Mouse (Mus musculus) limb, embryonic 15.5 days (tissue): ENCODE results near the gene Klhl35. TPM values are rescaled to one million over a fixed set of nuclear protein-coding genes. Genes with fewer than 3 reads are reported as not detected.

Experiments used
- ATAC-seq: fragments of 200-750 bp; cut with Nextera tagmentation; 2 replicates; pipeline ENCODE4 v1.8.0; 2017; ENCODE audit warnings: low read depth, moderate TSS enrichment; ENCODE audit not compliant: insufficient number of reproducible peaks, low FRiP score, low TSS enrichment
- H3K27ac ChIP-seq: fragments of 300-500 bp; sonication (generic); 2 replicates; pipeline ENCODE4 v1.5.1; 2015; ENCODE audit warnings: moderate library complexity, mild to moderate bottlenecking, inconsistent platforms
- H3K27me3 ChIP-seq: fragments of 300-500 bp; sonication (generic); 2 replicates; pipeline ENCODE4 v1.6.1; 2015; ENCODE audit warnings: inconsistent platforms
- H3K36me3 ChIP-seq: fragments of 300-500 bp; sonication (generic); 2 replicates; pipeline ENCODE4 v1.6.1; 2015; ENCODE audit warnings: inconsistent platforms
- H3K4me1 ChIP-seq: fragments of 300-500 bp; sonication (generic); 2 replicates; pipeline ENCODE4 v1.6.1; 2015; ENCODE audit warnings: inconsistent platforms
- H3K4me2 ChIP-seq: fragments of 300-500 bp; sonication (generic); 2 replicates; pipeline ENCODE4 v1.6.1; 2015; ENCODE audit warnings: mild to moderate bottlenecking, inconsistent platforms
- H3K4me3 ChIP-seq: fragments of 300-500 bp; sonication (generic); 2 replicates; pipeline ENCODE4 v1.5.1; 2015; ENCODE audit warnings: mild to moderate bottlenecking, inconsistent platforms
- H3K9ac ChIP-seq: fragments of 300-500 bp; sonication (generic); 2 replicates; pipeline ENCODE4 v1.6.1; 2015; ENCODE audit warnings: inconsistent platforms
- H3K9me3 ChIP-seq: fragments of 300-500 bp; sonication (generic); 2 replicates; pipeline ENCODE4 v1.6.1; 2016; ENCODE audit warnings: inconsistent platforms
- WGBS: fragments of 180-500 bp; shearing (Covaris S2); methylation state at CpG from one replicate; pipeline ENCODE4 v1.1.7; 2015; 5-methylcytosine and 5-hydroxymethylcytosine counted together
- polyA plus RNA-seq: library from polyadenylated mRNA; unstranded; fragments of >200 nt; fragmentation: Nextera tagmentation; extraction: Ambion mirVana; gene quantifications from 2 replicates; pipeline ENCODE4 v1.2.1, GENCODE M21; 2015

Klhl35 gene
- polyA plus RNA-seq, 1 experiment from 2014 or later: 1.3 TPM

GRCm38 (mm10) chr7:99434672-99435250 is 31.0 kb upstream of the Klhl35 start:
- Histone ChIP-seq H3K9ac (no peak overlapping the region), H3K4me2 (no peak overlapping the region), H3K27ac (no peak overlapping the region), H3K36me3 (no peaks in the 10 kb centered on the region), H3K4me1 (peaks cover 36% of the 10 kb centered on the region), H3K9me3 (no peaks in the 10 kb centered on the region), H3K4me3 (no peak overlapping the region), H3K27me3 (no peaks in the 10 kb centered on the region)
- ATAC-seq: no peak
- 41% methylated on average over 12 of the region's 12 CpGs for WGBS

DNA sequence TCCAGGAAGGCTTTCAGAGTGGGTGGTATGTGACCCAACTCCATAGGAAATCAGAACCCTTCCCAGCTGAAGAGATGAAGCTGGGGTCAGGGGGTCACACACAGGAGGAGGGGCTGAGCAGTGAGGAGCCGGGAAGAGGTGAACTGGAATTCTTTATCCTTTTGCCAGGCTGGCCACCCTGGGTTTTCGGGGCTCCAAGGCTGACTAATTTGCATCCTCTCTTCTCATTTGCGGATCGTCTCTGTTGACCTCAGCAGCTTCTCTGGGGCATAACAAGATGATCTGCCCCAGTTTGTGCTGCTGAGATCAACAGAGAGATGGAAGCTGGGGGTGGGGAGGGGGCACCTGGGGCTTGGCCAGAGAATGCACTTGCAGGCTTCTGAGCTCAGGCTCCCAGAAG is 29.3 kb upstream of the Klhl35 start:
- Histone ChIP-seq H3K27me3 (no peaks in the 10 kb centered on the region), H3K27ac (no peak overlapping the region), H3K4me3 (no peak overlapping the region), H3K4me2 (no peak overlapping the region), H3K9me3 (no peaks in the 10 kb centered on the region), H3K36me3 (no peaks in the 10 kb centered on the region), H3K4me1 (peaks cover 38% of the 10 kb centered on the region), H3K9ac (no peak overlapping the region)
- WGBS: 21% methylated on average over 4 of the region's 4 CpGs
- no peak for ATAC-seq

DNA sequence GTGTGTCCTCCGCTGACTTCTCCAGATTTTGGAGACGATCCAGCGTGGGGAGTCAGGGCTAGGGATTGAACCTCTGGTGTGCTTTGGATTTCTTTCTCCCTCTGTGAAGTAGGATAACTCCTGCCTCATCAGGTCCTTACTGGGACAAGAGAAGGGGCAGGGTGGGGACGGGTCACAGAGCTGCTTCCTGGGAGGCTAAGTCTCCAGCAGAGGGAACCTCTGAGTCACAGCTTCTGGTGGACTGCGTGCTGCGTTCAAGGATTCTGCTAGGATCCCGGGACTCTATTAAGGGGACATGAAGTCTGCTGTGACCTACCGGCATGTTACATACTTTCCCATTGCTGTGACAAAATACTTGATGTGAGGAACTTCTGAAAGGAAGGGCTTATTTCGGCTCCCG is 26.9 kb upstream of the Klhl35 start:
- H3K9me3 ChIP-seq: no peaks in the 10 kb centered on the region
- H3K4me1 ChIP-seq: peaks cover 35% of the 10 kb centered on the region
- ATAC-seq: no peak
- no peak overlapping the region for H3K27ac ChIP-seq
- H3K4me3 ChIP-seq: no peak overlapping the region
- no peak overlapping the region for H3K4me2 ChIP-seq
- H3K27me3 ChIP-seq: no peaks in the 10 kb centered on the region
- 70% methylated on average over 10 of the region's 10 CpGs for WGBS
- no peaks in the 10 kb centered on the region for H3K36me3 ChIP-seq
- H3K9ac ChIP-seq: no peak overlapping the region

DNA sequence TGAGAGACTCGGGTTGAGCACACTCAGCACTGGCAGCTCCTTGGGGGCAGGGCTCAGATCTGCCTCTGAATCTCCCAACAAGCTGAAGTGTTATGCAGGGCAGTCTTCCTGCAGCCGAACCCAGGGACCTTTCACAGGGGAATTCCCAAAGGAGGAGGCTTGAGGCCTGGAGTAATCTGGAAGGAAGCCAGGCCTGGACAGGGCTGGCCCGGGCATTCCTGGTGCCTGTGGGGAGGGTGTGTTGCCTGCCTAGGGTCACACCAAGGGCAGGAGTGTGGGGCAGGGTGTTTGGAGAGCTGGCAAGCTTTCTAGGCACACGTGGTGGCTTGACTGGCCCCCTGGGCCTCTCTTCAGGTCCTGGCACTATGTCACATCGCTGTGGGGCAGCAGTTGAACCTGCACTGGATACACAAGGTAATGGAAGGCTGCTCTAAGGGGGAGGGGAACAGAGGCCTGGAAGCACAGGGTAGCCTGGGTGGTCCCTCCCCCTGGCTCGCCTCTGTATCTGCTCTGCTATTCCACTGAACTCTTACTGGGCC is 24.2 kb upstream of the Klhl35 start:
- WGBS: 10% methylated on average over 6 of the region's 6 CpGs
- no peak overlapping the region for H3K4me3 ChIP-seq
- peak; percentile 64 for ATAC-seq

DNA sequence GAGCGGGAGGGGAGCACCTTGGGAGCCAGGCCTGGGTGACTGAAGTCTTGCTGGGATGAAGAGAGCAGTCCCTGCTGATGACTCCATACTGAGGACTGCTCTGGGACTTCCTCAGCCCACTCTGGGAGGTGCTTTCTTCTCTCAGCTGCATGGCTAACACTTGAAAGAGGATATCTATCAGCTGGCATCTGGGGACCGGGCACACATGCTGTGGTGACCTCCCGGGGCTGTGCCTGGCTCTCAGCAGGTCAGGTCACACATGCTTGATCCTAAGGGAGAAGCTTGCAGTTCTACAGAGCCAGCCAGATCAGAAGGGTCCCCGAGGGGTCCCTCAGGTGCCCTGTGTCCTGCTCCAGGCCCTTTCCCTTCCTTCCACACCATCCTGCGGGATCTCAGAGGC is 22.6 kb upstream of the Klhl35 start:
- ATAC-seq: no peak
- peaks cover 25% of the 10 kb centered on the region for H3K4me1 ChIP-seq
- no peaks in the 10 kb centered on the region for H3K27me3 ChIP-seq
- H3K9me3 ChIP-seq: no peaks in the 10 kb centered on the region
- H3K4me2 ChIP-seq: no peak overlapping the region
- no peak overlapping the region for H3K4me3 ChIP-seq
- H3K36me3 ChIP-seq: no peaks in the 10 kb centered on the region
- 46% methylated on average over 5 of the region's 5 CpGs for WGBS
- no peak overlapping the region for H3K27ac ChIP-seq
- no peak overlapping the region for H3K9ac ChIP-seq

More for the DNA sequence above, 24.2 kb upstream of the Klhl35 start:
- Histone ChIP-seq H3K9me3 (no peaks in the 10 kb centered on the region), H3K4me1 (peaks cover 24% of the 10 kb centered on the region), H3K4me2 (0 out of 2 replicates have a peak overlapping the region, but pooled peaks have one; percentile 3), H3K27me3 (no peaks in the 10 kb centered on the region), H3K36me3 (no peaks in the 10 kb centered on the region), H3K27ac (peak overlapping the region; percentile 14; the same call in 1 of the 2 replicates), H3K9ac (no peak overlapping the region)

- WGBS: 55% methylated on average over 6 of the region's 6 CpGs
- no peak overlapping the region for H3K4me2 ChIP-seq
- H3K36me3 ChIP-seq: no peaks in the 10 kb centered on the region
- no peak for ATAC-seq
- H3K9ac ChIP-seq: no peak overlapping the region
- no peak overlapping the region for H3K4me3 ChIP-seq
- H3K27ac ChIP-seq: no peak overlapping the region
- H3K27me3 ChIP-seq: no peaks in the 10 kb centered on the region
- no peaks in the 10 kb centered on the region for H3K9me3 ChIP-seq
- peaks cover 31% of the 10 kb centered on the region for H3K4me1 ChIP-seq
These were observed 21.8 kb upstream of the Klhl35 start for GRCm38 (mm10) chr7:99444012-99444411.

DNA sequence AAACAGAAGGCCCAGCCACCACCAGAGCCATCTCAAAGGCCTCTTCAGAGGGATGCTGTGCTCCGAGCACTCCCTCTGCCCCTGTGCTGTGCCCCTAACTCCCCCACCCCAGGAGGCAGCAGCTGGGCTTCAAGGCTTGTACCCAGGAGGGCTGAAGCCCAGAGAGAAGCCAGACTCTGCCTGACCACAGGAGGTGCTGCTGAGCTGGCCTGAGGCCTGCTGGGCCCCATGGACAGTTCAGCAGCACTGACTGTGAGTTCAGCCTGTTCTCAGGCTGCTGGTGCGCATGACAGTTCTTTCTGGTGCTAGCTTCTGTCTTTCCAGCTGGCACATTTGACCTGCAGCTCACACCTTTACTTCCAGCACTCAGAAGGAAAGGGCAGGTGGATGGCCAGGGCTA is 20.0 kb upstream of the Klhl35 start:
- Histone ChIP-seq H3K4me1 (peaks cover 31% of the 10 kb centered on the region), H3K9me3 (no peaks in the 10 kb centered on the region), H3K4me3 (no peak overlapping the region), H3K27ac (no peak overlapping the region), H3K27me3 (no peaks in the 10 kb centered on the region), H3K36me3 (no peaks in the 10 kb centered on the region), H3K4me2 (no peak overlapping the region), H3K9ac (no peak overlapping the region)
- no peak for ATAC-seq
- WGBS: 89% methylated on average over 2 of the region's 2 CpGs

- Histone ChIP-seq H3K27ac (no peak overlapping the region), H3K36me3 (no peaks in the 10 kb centered on the region), H3K9me3 (no peaks in the 10 kb centered on the region), H3K4me3 (no peak overlapping the region), H3K4me2 (no peak overlapping the region), H3K4me1 (peaks cover 18% of the 10 kb centered on the region), H3K27me3 (no peaks in the 10 kb centered on the region), H3K9ac (no peak overlapping the region)
- 67% methylated on average over 5 of the region's 5 CpGs for WGBS
- no peak for ATAC-seq
These were observed 18.5 kb upstream of the Klhl35 start for GRCm38 (mm10) chr7:99447323-99447722.

GRCm38 (mm10) chr7:99448619-99449018 is 17.2 kb upstream of the Klhl35 start:
- WGBS: 64% methylated on average over 5 of the region's 5 CpGs
- Histone ChIP-seq H3K9me3 (no peaks in the 10 kb centered on the region), H3K4me3 (no peak overlapping the region), H3K9ac (no peak overlapping the region), H3K27ac (no peak overlapping the region), H3K4me1 (peaks cover 10% of the 10 kb centered on the region; the same call in 1 of the 2 replicates), H3K4me2 (no peak overlapping the region), H3K36me3 (no peaks in the 10 kb centered on the region), H3K27me3 (no peaks in the 10 kb centered on the region)
- no peak for ATAC-seq

DNA sequence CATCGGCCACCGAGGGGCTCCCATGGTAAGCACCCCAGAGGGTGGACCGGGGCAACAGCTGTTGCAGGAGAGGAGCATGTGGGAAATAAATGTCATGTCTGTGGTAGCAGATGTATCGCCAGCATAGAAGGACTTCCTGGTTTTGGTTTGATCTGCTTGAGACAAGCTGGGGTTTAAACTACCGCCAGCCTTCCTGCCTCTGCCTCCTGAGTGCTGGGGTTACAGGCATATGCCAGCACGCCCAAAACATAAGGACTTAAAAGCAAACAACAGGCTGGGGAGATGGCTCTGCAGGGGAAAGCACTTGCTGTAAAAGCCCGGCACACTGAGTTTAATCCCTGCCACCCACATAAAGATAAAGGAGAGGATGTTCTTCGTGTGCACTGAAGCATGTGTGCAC is 16.7 kb upstream of the Klhl35 start:
- Histone ChIP-seq H3K27ac (no peak overlapping the region), H3K9me3 (no peaks in the 10 kb centered on the region), H3K9ac (no peak overlapping the region), H3K27me3 (no peaks in the 10 kb centered on the region), H3K4me2 (no peak overlapping the region), H3K36me3 (no peaks in the 10 kb centered on the region), H3K4me3 (no peak overlapping the region), H3K4me1 (peaks cover 10% of the 10 kb centered on the region; the same call in 1 of the 2 replicates)
- WGBS: 52% methylated on average over 8 of the region's 8 CpGs
- no peak for ATAC-seq

DNA sequence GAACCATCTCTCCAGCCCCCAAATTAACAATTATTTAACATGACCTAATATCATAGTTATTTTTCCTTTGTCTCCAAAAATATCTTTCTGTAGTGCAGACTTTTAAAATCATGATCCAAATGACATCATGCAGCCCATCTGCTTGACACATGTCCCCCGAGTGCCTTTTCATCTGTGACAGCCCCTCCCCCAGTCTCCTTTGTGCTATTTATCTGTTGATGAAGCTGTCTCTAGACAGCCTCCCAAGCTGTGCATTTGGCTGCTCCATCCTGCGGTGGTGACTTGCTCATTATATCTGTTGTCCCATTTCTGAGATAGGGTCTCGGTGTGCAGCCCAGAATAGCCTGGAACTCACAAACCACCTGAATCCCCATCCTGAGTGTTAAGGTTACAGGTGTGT is 16.1 kb upstream of the Klhl35 start:
- H3K9me3 ChIP-seq: no peaks in the 10 kb centered on the region
- H3K9ac ChIP-seq: no peak overlapping the region
- WGBS: 62% methylated on average over 3 of the region's 3 CpGs
- no peak overlapping the region for H3K27ac ChIP-seq
- no peak for ATAC-seq
- H3K4me1 ChIP-seq: peaks cover 10% of the 10 kb centered on the region; the same call in 1 of the 2 replicates
- no peak overlapping the region for H3K4me2 ChIP-seq
- H3K36me3 ChIP-seq: no peaks in the 10 kb centered on the region
- no peak overlapping the region for H3K4me3 ChIP-seq
- H3K27me3 ChIP-seq: no peaks in the 10 kb centered on the region

- H3K9ac ChIP-seq: no peak overlapping the region
- no peak overlapping the region for H3K4me3 ChIP-seq
- H3K4me2 ChIP-seq: no peak overlapping the region
- H3K27ac ChIP-seq: no peak overlapping the region
- ATAC-seq: no peak
- H3K9me3 ChIP-seq: no peaks in the 10 kb centered on the region
- H3K4me1 ChIP-seq: peaks cover 9% of the 10 kb centered on the region; the same call in 1 of the 2 replicates
- no peaks in the 10 kb centered on the region for H3K27me3 ChIP-seq
- no peaks in the 10 kb centered on the region for H3K36me3 ChIP-seq
- 0% methylated on average over 3 of the region's 3 CpGs for WGBS
These were observed 15.1 kb upstream of the Klhl35 start for GRCm38 (mm10) chr7:99450703-99451102.
